Mouse (Mus musculus) inflammation-experienced regulatory T-cells (primary cell): ENCODE data around the gene G0s2. TPM values are rescaled to one million over a fixed set of nuclear protein-coding genes. Genes with fewer than 3 reads are reported as not detected.

Experiments used
- polyA plus RNA-seq, 2 experiments: library from polyadenylated mRNA; unstranded; fragments of 100-300 nt; shearing (Covaris generic); gene quantifications; one replicate each; pipeline ENCODE4 v1.2.1; 2017

Gene G0s2
- polyA plus RNA-seq, result 1 to 10 TPM; 3.7 to 8.0 TPM

GRCm38 (mm10) chr1:193272916-193273601 lies at the start of gene G0s2:
Gene G0s2 (minus strand): TSS chr1:193273217.

GRCm38 (mm10) chr1:193263955-193264598 lies 8.9 kb downstream of the G0s2 start, which contains the start of gene Hsd11b1:
Gene Hsd11b1 (minus strand): TSS chr1:193264075.

Other genes starting within 250 kb of the G0s2 start
- under 1 TPM in 1 of 2 experiments, not detected in 1; 0.27 TPM for gene Syt14, start 237.4 kb downstream of the G0s2 start, polyA plus RNA-seq
- gene Diexf, start 142.9 kb downstream of the G0s2 start, polyA plus RNA-seq, result 10 to 100 TPM in 1 of 2 experiments, 1 to 10 TPM in 1; 5.0 to 11.5 TPM
- 10 to 100 TPM in 1 of 2 experiments, 1 to 10 TPM in 1; 9.9 to 19.3 TPM for gene Irf6, start 120.1 kb downstream of the G0s2 start, polyA plus RNA-seq
- gene A130010J15Rik, start 105.2 kb downstream of the G0s2 start, polyA plus RNA-seq, result 10 to 100 TPM in 1 of 2 experiments, 1 to 10 TPM in 1; 8.6 to 11.9 TPM
- gene Traf3ip3, start 71.5 kb downstream of the G0s2 start, polyA plus RNA-seq, result 100 to 1,000 TPM; 520 to 589 TPM
- 10 to 100 TPM; 16.3 to 21.2 TPM for gene Lamb3, start 65.5 kb downstream of the G0s2 start, polyA plus RNA-seq
- 100 to 1,000 TPM; 136 to 164 TPM for gene Hsd11b1, start 9.1 kb downstream of the G0s2 start, polyA plus RNA-seq
- gene Camk1g, start 97.1 kb upstream of the G0s2 start, polyA plus RNA-seq, result not detected